Mouse (Mus musculus): Measurements from ENCODE around the gene 1700034J05Rik.

The 1700034J05Rik gene

DNA sequence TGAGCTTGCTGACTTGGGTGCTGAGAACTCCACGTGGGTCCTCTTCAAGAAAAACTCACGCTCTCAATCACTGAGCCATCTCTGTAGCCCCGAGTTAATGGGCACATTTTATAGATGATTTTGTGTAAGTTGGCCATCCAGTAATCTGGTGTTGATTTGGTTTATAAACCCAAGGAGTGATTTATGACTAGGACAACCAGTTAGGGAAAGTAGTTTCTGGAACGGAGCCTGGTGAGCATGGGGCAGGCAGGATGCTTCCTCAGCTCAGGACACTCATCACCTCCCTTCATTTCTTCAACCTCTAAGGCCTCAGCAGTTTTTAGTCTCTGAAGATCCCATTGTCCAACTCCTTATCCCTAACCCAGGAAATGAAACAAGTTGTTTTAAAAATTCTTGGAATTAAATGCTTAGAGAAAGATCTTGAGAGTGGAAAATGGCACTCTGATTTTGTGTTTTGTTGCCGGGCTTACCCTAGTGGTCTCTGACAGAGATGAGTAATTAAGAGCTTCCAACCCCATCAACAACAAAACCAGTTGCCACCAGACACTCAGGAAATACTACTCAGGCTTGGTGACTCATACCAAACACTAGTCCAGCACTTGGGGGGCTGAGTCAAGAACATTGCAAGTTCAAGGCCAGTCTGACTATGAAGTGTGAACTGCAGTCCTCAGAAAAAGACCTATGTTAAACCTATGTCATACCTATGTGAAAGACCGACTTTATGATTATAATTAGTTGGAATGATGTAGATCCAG lies 9.4 kb upstream of the 1700034J05Rik start:
- DNase-seq (ENCODE audit: low spot score): no peak

DNA sequence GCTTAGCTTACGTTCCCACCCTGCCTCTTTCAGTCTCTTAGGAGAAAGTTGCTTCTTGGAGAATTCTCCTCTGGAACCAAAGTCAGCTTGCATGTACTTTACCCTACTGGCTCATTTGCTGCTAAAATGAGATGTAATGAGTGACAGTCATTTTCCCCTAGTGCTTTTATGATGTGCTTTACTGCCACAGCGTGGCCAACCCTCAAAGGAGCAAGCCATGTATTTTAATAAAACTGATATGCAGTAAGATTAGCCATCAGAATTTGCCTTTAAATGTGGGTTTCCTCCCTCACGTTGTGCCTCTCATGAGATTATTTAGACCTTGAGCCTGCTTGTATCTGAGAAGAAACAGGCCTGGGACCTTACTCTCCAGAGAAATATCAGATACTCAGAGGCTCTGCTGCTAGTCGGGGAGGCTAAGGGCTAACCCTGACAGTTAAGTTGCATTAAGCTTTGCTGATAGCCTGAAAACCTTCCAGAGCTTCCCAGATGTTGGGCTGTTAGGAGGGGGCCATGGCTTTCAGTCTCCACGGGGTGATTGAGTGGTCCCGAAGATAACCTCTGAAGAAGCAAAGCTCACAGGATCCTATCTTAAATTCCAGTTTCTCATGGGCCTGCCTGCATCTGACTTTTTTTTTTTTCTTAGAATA lies 7.7 kb upstream of the 1700034J05Rik start:
- DNase-seq (ENCODE audit: low spot score): peak; percentile 32

DNA sequence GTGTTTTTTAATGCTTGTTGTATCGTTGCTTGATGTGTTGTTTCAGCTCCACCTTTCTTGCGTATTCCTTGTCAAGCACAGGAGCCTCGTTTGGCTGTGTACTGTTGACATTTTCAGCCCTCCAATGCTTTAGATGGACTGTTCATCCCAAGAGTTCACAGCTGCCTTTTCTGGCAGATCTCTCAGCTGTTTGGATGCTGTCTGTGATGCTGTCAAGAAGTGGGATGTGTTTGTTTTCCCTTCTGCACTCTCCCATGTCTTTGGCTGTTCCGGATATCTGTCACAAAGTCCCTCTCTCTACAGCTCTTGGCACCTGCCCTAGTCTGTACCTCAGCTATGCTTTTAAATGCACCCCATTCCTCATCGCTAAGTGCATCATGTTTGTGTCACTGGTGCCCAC lies 6.7 kb upstream of the 1700034J05Rik start:
- no peak for DNase-seq (ENCODE audit: low spot score)

DNA sequence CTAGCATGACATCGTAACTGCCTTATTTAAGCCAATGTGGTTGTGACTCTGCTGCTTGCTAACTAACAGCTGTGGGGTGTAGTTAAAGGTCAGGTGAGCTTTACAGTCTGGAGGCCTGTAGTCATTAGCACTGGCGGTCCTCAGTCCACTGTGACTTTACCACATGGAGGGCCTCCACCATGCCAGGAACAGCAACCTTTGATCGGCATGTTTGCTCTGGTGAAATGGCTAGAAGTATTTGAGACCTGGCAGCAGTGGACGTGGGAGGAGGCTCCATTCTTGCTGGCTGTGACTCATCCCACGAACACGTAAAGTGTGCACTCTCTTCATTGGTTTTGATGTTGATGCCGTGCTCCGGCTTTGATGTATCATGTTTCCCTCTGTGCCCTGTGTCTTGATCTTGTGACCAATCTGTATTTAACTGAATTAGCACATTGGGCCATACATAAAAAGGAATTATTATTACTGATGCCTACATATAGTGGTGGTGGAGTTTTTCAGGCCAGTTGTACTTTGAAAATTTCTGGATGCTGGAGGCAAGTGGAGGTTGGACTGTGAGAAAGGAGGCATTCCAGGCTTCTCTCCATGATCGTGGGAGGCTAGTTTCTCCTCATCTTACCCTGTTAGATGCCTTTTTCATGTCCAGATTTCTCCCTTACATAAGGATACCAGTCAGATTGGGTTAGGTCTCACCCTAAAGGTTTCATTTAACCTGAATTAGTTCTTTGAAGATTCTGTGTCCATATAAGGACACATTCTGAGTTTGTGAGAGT lies 5.9 kb upstream of the 1700034J05Rik start:
- DNase-seq (ENCODE audit: low spot score): no peak

DNA sequence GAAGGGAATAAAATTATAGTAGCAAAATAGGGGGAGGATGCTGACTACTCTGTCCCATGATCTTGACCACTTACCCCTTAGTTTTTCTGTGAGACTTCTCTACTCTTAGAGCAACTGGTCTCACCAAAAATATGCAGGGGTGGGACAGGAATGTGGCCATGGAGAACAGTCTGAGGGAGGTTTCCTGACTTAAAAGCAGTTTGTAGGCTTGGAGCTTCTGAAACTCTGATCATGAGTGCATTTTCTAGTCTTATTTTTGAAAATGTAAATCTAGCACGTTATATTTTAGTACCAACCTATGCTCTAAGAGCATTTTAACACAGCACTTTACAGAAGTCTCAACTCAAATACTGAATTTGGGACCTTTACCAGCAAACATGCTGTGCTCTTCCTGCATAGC lies 4.5 kb upstream of the 1700034J05Rik start:
- DNase-seq (ENCODE audit: low spot score): no peak

DNA sequence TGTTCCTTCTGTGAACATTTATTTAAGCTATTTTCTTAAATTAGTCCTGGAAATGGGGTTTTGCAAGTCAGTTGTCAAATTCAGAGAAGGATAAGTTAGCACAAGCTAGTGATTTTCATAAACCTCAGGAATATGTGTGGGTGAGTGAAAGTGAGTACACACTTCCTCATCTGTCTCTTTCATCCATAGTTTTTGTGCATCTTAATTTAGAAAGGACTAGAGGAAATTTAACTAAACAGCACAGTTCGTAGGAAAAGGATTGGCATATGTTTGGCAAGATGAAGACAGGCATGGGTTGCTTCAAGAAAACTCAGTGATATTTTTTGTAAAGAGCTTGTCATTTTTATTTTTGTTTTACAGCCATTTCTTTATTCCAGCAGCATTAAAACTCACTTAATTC lies 2.7 kb upstream of the 1700034J05Rik start:
- DNase-seq (ENCODE audit: low spot score): no peak

DNA sequence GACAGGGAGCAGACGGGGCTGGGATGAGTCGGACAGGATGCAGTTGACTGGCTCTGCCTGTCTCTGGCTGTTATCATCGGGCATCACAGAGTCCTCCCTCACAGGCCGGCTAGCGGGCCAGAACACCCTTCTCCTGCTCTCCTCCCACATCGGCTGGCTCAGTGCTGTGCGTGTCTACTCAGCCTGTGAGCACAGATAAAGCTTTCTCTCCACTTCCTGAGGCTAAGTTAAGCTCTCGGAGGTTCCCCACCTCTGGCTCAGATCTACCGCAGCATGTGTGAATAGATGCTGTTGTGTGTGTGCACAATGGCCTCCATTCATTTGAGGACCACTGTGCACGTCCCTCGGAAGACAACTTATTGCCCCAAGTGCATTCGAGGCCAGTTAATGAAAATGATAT lies 1.7 kb upstream of the 1700034J05Rik start:
- DNase-seq (ENCODE audit: low spot score): no peak

DNA sequence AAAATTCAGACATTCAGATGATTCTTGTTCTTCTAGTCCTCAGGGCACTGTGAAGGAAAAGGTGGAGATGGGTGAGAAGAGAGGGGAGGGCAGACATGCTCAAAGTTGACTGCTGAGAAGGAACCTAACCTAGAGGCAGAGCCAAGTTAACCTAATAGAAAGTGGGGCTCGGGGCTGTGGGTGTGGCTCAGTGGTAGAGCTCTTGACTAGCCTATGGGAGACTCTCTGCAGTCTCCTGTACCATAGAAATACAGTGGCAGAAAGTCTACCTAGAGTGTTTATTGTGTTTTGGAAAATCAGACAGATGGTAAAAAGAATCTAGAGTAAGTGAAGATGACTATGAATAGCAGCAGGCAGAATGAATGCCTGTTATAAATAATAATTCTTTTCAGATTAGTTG lies 1.3 kb upstream of the 1700034J05Rik start:
- DNase-seq (ENCODE audit: low spot score): no peak

DNA sequence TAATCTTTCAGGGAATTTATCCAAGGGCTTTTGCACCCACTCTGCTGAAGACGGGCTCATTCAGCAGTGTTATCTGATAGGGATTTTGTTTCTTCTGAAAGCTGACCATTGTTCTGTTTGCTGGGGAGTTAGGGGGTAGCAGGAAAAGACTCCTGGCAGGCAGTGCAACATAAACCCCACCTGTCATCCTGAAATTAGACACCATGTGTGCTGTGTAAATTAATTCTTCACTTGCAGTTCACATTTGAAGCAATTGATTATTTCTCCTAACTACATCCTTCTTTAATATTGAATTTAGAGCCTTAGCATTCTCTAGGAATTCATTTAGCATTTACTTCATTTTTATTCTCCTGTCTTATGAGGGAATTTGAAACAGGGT lies 3.8 kb downstream of the 1700034J05Rik start:
- no peak for DNase-seq (ENCODE audit: low spot score)

DNA sequence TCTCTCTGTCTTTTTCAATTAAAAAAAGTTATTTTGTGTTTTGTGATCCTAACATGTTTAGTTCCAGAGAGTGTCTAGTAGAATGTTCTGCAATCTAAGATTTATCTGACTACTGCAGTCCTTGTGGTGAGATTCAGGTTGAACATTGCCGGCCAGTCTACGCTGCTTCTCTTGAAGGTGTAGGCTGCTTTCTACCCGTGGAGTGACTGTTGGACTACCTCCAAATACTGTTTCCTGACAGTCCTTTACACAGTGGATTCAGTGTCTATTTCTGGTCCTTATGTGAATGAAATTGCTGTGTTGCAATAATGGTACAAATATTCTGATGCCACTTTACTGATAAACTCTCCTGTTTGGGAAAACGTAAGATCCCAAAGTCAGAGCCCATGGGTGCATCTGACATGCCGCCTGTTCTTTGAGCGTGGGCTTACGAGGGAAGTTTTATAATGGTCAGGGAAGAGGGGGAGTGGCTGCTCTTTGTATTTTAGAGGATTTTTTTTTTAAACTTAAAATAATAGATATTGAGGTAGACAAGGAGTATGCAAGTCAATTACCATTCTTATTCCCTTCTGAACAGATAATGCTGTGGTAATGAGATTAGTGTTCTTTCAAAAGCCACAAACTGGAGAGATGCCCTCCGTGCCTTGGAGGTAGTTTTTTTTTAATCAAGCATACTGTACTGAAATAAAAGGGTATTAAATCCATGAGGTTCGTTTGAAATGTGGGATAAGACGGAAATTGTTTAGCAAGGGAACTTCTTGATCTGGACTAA lies 4.4 kb downstream of the 1700034J05Rik start:
- DNase-seq (ENCODE audit: low spot score): no peak

DNA sequence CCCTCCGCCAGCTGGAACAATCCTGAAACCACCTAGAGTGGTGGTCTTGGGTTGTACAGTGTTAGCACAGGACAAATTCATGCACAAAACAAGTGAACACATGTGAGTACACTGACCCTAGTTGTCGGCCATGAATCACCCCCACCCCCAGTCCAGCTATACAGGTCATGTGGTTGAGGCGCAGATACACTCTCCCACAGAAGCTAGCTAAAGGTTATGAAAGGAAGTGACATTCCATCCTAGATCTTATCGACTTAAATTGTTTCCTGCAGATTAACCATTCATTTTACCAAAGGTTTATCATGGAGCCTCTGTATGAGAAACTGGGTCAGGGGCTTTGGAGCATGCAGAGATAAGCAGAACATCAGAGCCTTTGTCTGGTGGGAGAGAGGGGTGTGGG lies 7.0 kb downstream of the 1700034J05Rik start:
- no peak for DNase-seq (ENCODE audit: low spot score)

DNA sequence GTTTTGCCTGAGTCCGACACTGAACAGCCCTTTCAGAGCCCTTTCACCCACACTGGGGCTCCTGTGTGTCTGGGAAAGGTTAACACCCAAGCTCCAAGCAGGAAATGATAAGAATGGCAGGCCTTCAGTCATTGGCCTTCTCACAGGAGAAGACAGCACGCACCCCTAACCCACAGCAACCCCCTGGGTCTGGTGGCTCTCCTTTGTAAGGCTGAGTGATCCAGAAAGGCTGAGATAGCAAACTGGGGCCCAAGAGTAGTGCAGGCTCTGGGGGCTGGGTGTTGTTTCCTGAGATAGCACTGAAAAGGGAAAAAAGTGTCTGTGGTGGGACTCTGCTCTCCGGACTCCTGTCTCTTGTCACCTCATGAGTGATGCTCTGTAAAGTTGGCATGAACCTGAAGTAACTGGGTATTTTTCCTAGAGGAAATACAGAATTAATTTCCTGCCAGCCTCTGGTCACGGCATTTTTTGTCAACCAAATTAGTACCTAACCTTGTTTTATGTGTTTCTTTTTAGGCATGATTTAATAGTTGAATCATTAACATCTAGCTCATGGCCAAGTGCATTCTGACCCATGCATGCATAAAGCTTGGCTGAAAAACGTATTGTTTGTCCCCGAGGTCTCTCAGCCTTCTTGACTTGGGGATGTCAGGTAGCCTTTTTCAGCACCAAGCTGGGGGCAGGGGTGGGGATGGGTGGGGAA lies 7.7 kb downstream of the 1700034J05Rik start:
- no peak for DNase-seq (ENCODE audit: low spot score)

DNA sequence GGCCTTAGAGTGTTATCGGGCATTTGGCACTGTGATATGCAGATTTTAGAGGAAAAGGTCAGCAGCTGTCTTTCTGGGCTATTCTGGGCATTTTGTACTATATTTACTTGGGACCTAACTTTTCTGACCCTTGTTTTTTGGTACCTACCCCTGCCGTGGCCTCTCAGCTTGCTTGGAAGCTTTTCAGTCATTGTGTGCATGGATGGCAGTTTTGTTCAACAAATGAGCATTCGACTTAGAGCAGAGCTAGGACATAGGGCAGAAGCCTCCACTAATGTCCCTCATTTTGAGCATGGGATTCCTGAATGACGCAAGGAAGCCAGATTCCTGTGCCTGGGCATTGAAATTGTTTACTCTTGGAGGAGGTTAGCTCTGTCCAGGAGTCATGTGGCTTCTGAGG lies 9.4 kb downstream of the 1700034J05Rik start:
- DNase-seq (ENCODE audit: low spot score): no peak

DNA sequence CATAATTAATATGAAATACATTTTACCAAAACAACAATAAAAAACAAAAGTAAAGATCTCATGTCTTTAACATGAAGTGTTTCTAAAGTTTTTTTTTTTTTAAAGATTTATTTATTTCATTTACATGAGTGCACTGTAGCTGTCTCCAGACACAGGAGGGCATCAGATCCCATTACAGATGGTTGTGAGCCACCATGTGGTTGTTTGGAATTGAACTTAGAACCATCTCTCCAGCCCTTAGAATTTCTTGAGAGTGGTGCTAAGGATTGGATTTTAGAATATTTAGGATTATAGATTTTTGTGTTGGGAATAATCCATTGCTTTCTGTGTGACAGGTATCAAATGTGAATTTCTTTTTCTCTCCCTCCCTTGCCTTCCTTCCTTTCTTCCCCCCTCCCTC lies 10.2 kb downstream of the 1700034J05Rik start:
- no peak for DNase-seq (ENCODE audit: low spot score)

DNA sequence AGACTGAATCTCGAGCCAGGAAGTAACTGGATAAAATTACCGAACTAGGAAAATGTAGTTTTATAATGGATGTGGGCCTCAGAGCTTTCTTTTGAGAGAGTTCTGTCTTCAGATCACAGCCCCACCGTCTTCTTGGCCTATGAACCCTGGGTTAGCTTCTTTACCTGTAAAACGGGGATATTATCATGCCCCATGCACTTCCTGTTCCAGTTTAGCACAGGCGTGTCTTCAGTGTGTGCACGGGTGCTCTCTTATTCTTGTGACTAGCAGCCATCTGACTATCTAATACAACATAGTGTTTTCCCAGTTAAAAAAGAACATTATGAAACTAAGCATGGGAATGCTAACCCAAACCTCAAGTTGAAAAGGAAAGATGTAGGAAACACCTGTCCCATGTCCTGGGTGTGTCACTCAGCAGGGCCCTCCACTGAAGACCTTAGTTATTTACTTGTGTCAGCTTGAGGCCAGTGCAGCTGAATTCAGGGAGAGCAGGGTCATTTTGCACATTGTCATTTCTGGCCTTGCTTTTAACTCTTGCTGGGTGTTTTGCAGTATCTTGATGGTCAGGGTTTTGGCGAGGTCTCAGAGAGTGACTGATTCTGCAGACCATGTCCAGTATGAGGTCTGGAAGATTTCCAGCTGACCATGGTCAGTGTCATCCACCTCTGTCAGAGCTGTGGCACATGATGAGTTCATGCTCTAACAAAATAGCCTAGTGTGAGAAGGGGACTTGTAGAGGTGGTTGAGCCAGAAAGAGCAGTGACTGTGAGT lies 12.5 kb downstream of the 1700034J05Rik start:
- DNase-seq (ENCODE audit: low spot score): no peak

DNA sequence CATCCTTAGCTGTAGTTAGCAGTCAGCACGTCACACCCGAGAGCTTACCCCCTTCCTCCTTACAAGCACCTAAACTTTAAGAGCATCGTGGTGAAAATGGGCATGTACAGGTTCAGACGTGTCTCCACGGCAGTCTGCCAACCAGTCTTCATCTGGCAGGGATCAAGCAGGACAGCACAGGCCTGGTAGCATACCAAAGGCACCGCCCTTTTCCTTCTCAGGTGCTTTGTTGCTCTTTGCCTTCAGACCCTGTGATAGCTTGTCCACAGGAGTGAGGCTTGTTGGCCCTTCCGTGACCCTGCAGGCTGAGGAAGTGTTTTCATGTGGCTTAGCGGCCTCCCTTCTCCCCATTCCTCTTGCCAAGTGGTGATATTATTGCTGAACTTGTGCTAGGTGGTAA lies 15.2 kb downstream of the 1700034J05Rik start:
- no peak for DNase-seq (ENCODE audit: low spot score)

DNA sequence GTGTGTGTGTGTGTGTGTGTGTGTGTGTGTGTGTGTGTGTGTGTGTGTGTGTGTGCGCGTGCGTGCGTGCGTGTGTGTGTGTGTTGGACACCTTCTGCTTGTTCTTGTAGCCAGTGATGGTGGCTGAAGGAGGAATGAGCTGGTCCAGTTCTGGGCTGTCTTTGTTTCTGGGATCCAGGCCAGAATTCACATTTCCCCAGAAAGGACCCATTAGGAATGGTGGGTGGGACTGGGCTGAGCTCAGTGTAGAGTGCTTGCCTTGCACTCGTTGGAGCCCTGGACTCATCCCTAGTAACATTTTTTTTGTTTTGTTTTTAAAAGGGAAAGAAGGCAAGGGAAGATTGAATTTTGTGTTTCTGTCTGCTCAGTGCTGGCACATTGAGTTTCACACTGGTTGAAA lies 18.3 kb downstream of the 1700034J05Rik start:
- no peak for DNase-seq (ENCODE audit: low spot score)

DNA sequence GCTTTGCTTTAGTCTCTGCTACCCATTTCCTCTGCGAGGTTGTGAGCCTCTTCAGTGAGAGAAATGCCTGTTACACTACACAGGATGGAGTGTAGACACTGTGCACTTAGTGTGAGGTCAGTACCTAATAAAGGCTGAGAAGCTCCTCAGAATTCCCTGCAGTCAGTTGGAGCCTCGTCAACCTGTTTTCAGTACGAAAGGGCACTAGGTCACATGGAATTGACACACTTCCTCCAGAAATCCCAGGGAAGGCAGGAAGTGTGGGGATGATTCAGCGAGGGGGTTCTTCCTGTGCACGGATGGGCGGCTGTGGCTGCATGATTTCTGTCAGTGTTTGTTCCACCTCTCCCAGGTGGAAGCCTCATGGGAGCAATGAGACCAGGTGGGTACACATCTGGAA lies 21.1 kb downstream of the 1700034J05Rik start:
- no peak for DNase-seq (ENCODE audit: low spot score)

DNA sequence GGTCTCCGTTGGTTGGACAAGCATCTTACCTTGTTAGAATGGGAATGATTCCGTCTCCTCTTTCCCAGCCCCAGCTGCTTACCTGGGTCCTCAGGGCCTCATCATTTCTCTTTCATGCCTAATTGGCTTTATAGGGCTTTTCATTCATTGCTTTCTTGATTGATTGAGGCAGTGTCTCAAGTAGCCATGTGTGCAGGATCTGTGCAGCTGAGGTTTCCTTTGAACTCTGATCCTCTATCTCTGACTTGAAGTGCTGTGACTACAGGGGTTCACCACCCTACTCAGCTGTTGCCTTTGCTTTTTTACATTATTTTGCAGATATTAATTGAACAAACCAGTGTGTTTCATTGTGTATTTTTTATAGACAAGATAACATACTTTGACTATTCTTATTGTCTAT lies 25.2 kb downstream of the 1700034J05Rik start:
- no peak for DNase-seq (ENCODE audit: low spot score)

DNA sequence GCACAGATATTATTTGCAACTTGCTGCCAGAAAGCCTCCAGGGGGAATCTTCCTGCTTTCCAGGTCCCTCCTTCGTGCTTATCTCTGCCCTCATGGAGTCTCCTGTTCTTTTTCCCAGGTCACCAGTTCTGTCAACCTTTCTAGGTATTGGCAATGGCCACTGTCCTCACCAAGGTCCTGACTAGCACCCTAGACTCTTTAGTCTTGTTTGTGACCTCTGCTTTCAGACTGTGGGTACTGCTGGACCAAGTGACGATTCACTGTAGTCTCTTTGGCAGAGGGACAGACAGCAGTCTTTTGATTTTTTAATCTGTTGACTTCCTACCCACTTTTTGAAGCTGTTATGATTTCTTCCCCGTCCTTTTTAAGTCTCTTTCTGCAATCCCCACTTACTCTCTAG lies 26.1 kb downstream of the 1700034J05Rik start:
- DNase-seq (ENCODE audit: low spot score): no peak

DNA sequence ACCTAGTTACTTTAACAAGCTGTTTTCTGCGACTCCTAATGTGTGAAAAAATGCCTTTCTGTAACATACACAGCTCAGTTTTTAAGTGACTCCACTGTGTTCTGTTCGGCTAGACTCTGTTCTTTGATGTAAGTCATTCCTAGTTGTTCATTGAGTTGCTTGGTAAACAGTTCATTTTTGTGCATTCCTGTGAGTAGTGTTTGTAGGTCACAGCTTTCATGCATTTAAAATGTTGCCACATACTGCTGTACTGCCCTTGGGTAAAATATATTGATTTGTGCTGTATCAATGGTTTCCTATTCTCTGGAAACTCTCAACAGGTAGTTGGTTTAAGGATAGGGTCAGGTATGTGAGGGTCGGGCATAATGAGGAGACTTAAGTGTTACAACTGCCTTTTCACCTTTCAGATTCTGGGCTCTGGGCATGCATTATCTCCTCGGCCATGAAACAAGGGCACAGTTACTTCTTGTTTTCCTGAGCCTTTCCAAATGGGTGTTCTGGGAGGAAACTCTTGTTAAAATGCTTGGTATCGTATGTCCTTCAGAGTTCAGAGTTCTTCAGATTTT lies 27.7 kb downstream of the 1700034J05Rik start:
- DNase-seq (ENCODE audit: low spot score): no peak

All from layer of hippocampus, adult 11-12 months (tissue).